8 mouse cellular contexts compared by ENCODE assay signal in genomic region chr2:172474970-172475369, GRCm38 (mm10). TPM values are rescaled to one million over a fixed set of nuclear protein-coding genes. Genes with fewer than 3 reads are reported as not detected.
A peak's percentile ranks its signal among the peaks of the same experiment; 100 is the strongest.
DNase-seq lines count a peak whose midpoint lies in the region; ATAC-seq and TF ChIP-seq lines count a peak whose summit lies in the region.

No protein-coding gene starts in this region.

- no peaks in the 10 kb centered on the region for H3K27me3 ChIP-seq in midbrain, postnatal 0 days (ENCODE audit: insufficient read depth, low read length)
- H3K27me3 ChIP-seq in midbrain, embryonic 11.5 days (ENCODE audit: control insufficient read depth, insufficient read depth, low read length) = no peaks in the 10 kb centered on the region

- peak; percentile 27 for DNase-seq in adrenal gland, adult 2 months
- DNase-seq in adrenal gland, adult 18-20 months (ENCODE audit: low spot score in 2 of 2) = no peak
- DNase-seq in midbrain, postnatal 0 days (ENCODE audit: low spot score) = peak; percentile 23
- no peak for DNase-seq in midbrain, embryonic 11.5 days (ENCODE audit: low spot score, missing footprints)
- peak; percentile 63 to 74 for DNase-seq in kidney, postnatal 4 days
- peak; percentile 77 for DNase-seq in thymus, postnatal 14 days
- DNase-seq in gastrocnemius, postnatal 14 days = no peak
- DNase-seq in heart, adult 8-10 months (ENCODE audit: low spot score) = no peak

- no peak for ATAC-seq in midbrain, postnatal 0 days (ENCODE audit: low FRiP score)
- no peak for ATAC-seq in midbrain, embryonic 11.5 days (ENCODE audit: low FRiP score)

- TF ChIP-seq CTCF in midbrain, postnatal 0 days (IDR thresholded peaks at IDR 0.05) = peak; percentile 63

- no peaks in the 10 kb centered on the region for H3K9me3 ChIP-seq in midbrain, postnatal 0 days (ENCODE audit: low read length)
- H3K9me3 ChIP-seq in midbrain, embryonic 11.5 days (ENCODE audit: control insufficient read depth, low read length) = no peaks in the 10 kb centered on the region

- 40% methylated on average over 6 of the region's 6 CpGs for WGBS in midbrain, postnatal 0 days
- WGBS in midbrain, embryonic 11.5 days = 35% methylated on average over 6 of the region's 6 CpGs

- no peak overlapping the region for H3K27ac ChIP-seq in midbrain, postnatal 0 days (ENCODE audit: low read depth, low read length)
- H3K27ac ChIP-seq in midbrain, embryonic 11.5 days (ENCODE audit: low read depth, low read length) = no peak overlapping the region

- H3K4me1 ChIP-seq in midbrain, postnatal 0 days (ENCODE audit: insufficient read depth, low read length) = no peaks in the 10 kb centered on the region
- no peaks in the 10 kb centered on the region for H3K4me1 ChIP-seq in midbrain, embryonic 11.5 days (ENCODE audit: control insufficient read depth, insufficient read depth, low read length)

- no peak overlapping the region for H3K4me3 ChIP-seq in midbrain, postnatal 0 days (ENCODE audit: low read depth, low read length)
- no peak overlapping the region for H3K4me3 ChIP-seq in midbrain, embryonic 11.5 days (ENCODE audit: low read depth, low read length)

- intact Hi-C loops in gastrocnemius, postnatal 14 days (cut with DNase I; ENCODE audit: low total_unique reads) = loop anchor here (5.0 to 10.0 kb wide), 2 partner anchors 297 to 620 kb away; no protein-coding TSS in a partner anchor

- H3K36me3 ChIP-seq in midbrain, postnatal 0 days (ENCODE audit: insufficient read depth, low read length) = no peaks in the 10 kb centered on the region
- no peaks in the 10 kb centered on the region for H3K36me3 ChIP-seq in midbrain, embryonic 11.5 days (ENCODE audit: control insufficient read depth, insufficient read depth, low read length)

- no peak overlapping the region for H3K9ac ChIP-seq in midbrain, postnatal 0 days (replicated peaks; ENCODE audit: low read length, poor library complexity, severe bottlenecking)
- no peak overlapping the region for H3K9ac ChIP-seq in midbrain, embryonic 11.5 days (ENCODE audit: low read length)

- H3K4me2 ChIP-seq in midbrain, postnatal 0 days (ENCODE audit: low read depth, low read length, poor library complexity, severe bottlenecking) = no peak overlapping the region
- no peak overlapping the region for H3K4me2 ChIP-seq in midbrain, embryonic 11.5 days

RNA-seq across cellular contexts. Expression of gene Fam209, which starts 2.6 kb away (rescaled TPM):
- not detected for total RNA-seq in adrenal gland, adult 2 months (2021)
- 0.17 and 0.31 TPM in 2 replicates for polyA plus RNA-seq in adrenal gland, adult 2 months (2012; rRNA removed)
- total RNA-seq in adrenal gland, adult 18-20 months (2021) = not detected
- not detected in 2 replicates for total RNA-seq in midbrain, postnatal 0 days (2014; rRNA removed)
- 0.43 and 0.47 TPM in 2 replicates for polyA plus RNA-seq in midbrain, postnatal 0 days (2015; fragmentation: Nextera tagmentation; extraction: Ambion mirVana)
- 0.65 TPM in 1 of 2 replicates, not detected in the other for polyA plus RNA-seq in midbrain, embryonic 11.5 days (2014; fragmentation: Nextera tagmentation; extraction: Ambion mirVana)
- total RNA-seq in gastrocnemius, postnatal 14 days (2021) = under 1 TPM in 1 of 2 experiments, not detected in 1; 0.58 TPM
- not detected for total RNA-seq in heart, adult 8-10 months (2022)

RNA-seq across cellular contexts. Expression of gene Gcnt7, which starts 16.6 kb away (rescaled TPM):
- total RNA-seq in adrenal gland, adult 2 months (2021) = not detected
- not detected in 2 replicates for polyA plus RNA-seq in adrenal gland, adult 2 months (2012; rRNA removed)
- total RNA-seq in adrenal gland, adult 18-20 months (2021) = not detected
- not detected in 2 replicates for total RNA-seq in midbrain, postnatal 0 days (2014; rRNA removed)
- polyA plus RNA-seq in midbrain, postnatal 0 days (2015; fragmentation: Nextera tagmentation; extraction: Ambion mirVana) = 0.77 and 1.2 TPM in 2 replicates
- 0.84 and 0.86 TPM in 2 replicates for polyA plus RNA-seq in midbrain, embryonic 11.5 days (2014; fragmentation: Nextera tagmentation; extraction: Ambion mirVana)
- not detected for total RNA-seq in gastrocnemius, postnatal 14 days (2021)
- not detected for total RNA-seq in heart, adult 8-10 months (2022)

RNA-seq across cellular contexts. Expression of gene Rtf2, which starts 34.6 kb away (rescaled TPM):
- 10 to 100 TPM; 73.1 to 84.2 TPM for total RNA-seq in adrenal gland, adult 2 months (2021)
- 27.1 and 31.9 TPM in 2 replicates for polyA plus RNA-seq in adrenal gland, adult 2 months (2012; rRNA removed)
- total RNA-seq in adrenal gland, adult 18-20 months (2021) = 10 to 100 TPM; 75.6 to 81.7 TPM
- 62.0 and 67.0 TPM in 2 replicates for total RNA-seq in midbrain, postnatal 0 days (2014; rRNA removed)
- 85.0 and 89.2 TPM in 2 replicates for polyA plus RNA-seq in midbrain, postnatal 0 days (2015; fragmentation: Nextera tagmentation; extraction: Ambion mirVana)
- 86.8 and 94.7 TPM in 2 replicates for polyA plus RNA-seq in midbrain, embryonic 11.5 days (2014; fragmentation: Nextera tagmentation; extraction: Ambion mirVana)
- total RNA-seq in gastrocnemius, postnatal 14 days (2021) = 10 to 100 TPM; 30.8 to 32.9 TPM
- 10 to 100 TPM; 30.2 to 38.1 (median 31.4) TPM for total RNA-seq in heart, adult 8-10 months (2022)

Comparison
In these comparisons a context has a peak if more than half of its experiments do, and no peak if none do; other contexts are left out.
1. DNase-seq: peak in adrenal gland, adult 2 months (single experiment), midbrain, postnatal 0 days (single experiment), kidney, postnatal 4 days (2 of 2) and thymus, postnatal 14 days (single experiment); none in adrenal gland, adult 18-20 months (0 of 2), midbrain, embryonic 11.5 days (single experiment), gastrocnemius, postnatal 14 days (single experiment) and heart, adult 8-10 months (single experiment).